Mouse (Mus musculus): Measurements from ENCODE around the gene Dpysl4.

Gene Dpysl4

GRCm38 (mm10) chr7:139151116-139151515, 65.3 kb downstream of the Dpysl4 start:
- no peak for DNase-seq (ENCODE audit: inconsistent ontology term)

Data from Muller cell, postnatal 12 days (primary cell).